Mouse (Mus musculus) embryonic facial prominence, embryonic 10.5 days (tissue): ENCODE data around the gene Nup133. TPM values are rescaled to one million over a fixed set of nuclear protein-coding genes. Genes with fewer than 3 reads are reported as not detected.
A peak's percentile ranks its signal among the peaks of the same experiment; 100 is the strongest.

Experiments used
- DNase-seq: peaks from one replicate; pipeline ENCODE4 v3.0.0-alpha.2; 2017; ENCODE audit warnings: low spot score
- H3K27ac ChIP-seq: fragments of 300-500 bp; sonication (generic); replicated peaks from 2 replicates; pipeline ENCODE4 v1.5.1; 2016; ENCODE audit warnings: mild to moderate bottlenecking
- H3K27me3 ChIP-seq: fragments of 300-500 bp; sonication (generic); replicated peaks from 2 replicates; pipeline ENCODE4 v1.6.1; 2016; ENCODE audit warnings: low read depth, mild to moderate bottlenecking; ENCODE audit not compliant: poor library complexity, severe bottlenecking
- H3K36me3 ChIP-seq: fragments of 300-500 bp; sonication (generic); replicated peaks from 2 replicates; pipeline ENCODE4 v1.6.1; 2016; ENCODE audit warnings: mild to moderate bottlenecking, moderate library complexity
- H3K4me1 ChIP-seq: fragments of 300-500 bp; sonication (generic); 2 replicates; pipeline ENCODE4 v1.6.1; 2016
- H3K4me3 ChIP-seq: fragments of 300-500 bp; sonication (generic); 2 replicates; pipeline ENCODE4 v1.5.1; 2016; ENCODE audit warnings: mild to moderate bottlenecking, moderate library complexity
- H3K9me3 ChIP-seq: fragments of 300-500 bp; sonication (generic); 2 replicates; pipeline ENCODE4 v1.6.1; 2016; ENCODE audit warnings: mild to moderate bottlenecking
- WGBS: fragments of 180-500 bp; shearing (Covaris S2); methylation state at CpG from one replicate; pipeline ENCODE4 v1.1.7; 2016; 5-methylcytosine and 5-hydroxymethylcytosine counted together
- polyA plus RNA-seq: library from polyadenylated mRNA; unstranded; fragments of >200 nt; fragmentation: Nextera tagmentation; extraction: Ambion mirVana; gene quantifications from 2 replicates; pipeline ENCODE4 v1.2.1, GENCODE M21; 2016

The Nup133 gene
- polyA plus RNA-seq, 1 experiment from 2014 or later: 54.2 TPM

GRCm38 (mm10) chr8:123894502-123895097, 54.5 kb downstream of the Nup133 start, which contains the start of gene Acta1:
TSS of gene Acta1 (minus strand) at chr8:123894751.
- no peaks in the 10 kb centered on the region for H3K9me3 ChIP-seq
- H3K4me3 ChIP-seq: no peak within 1 kb of the TSS
- no peak within 1 kb of the TSS for H3K27ac ChIP-seq
- H3K36me3 ChIP-seq: peaks cover 20% of the 10 kb centered on the region
- DNase-seq: no peak
- WGBS: 26% methylated on average over 15 of the region's 15 CpGs
- peaks cover 80% of the 10 kb centered on the region for H3K27me3 ChIP-seq
- H3K4me1 ChIP-seq: peaks cover 22% of the 10 kb centered on the region

GRCm38 (mm10) chr8:123893413-123893812, 55.7 kb downstream of the Nup133 start:
- peaks cover 8% of the 10 kb centered on the region for H3K36me3 ChIP-seq
- peaks cover 88% of the 10 kb centered on the region for H3K27me3 ChIP-seq
- 74% methylated on average over 11 of the region's 11 CpGs for WGBS
- H3K9me3 ChIP-seq: no peaks in the 10 kb centered on the region
- H3K4me3 ChIP-seq: no peak overlapping the region
- H3K27ac ChIP-seq: no peak overlapping the region
- H3K4me1 ChIP-seq: peaks cover 22% of the 10 kb centered on the region
- no peak for DNase-seq

- Histone ChIP-seq H3K4me3 (peak overlapping the region; percentile 52), H3K27me3 (peaks cover 88% of the 10 kb centered on the region), H3K9me3 (no peaks in the 10 kb centered on the region), H3K27ac (no peak overlapping the region), H3K4me1 (peaks cover 25% of the 10 kb centered on the region), H3K36me3 (peaks cover 4% of the 10 kb centered on the region; the same call in 1 of the 2 replicates)
- peak; percentile 50 for DNase-seq
- WGBS: 9% methylated on average over 30 of the region's 30 CpGs
These were observed 56.4 kb downstream of the Nup133 start for GRCm38 (mm10) chr8:123892586-123893155.

GRCm38 (mm10) chr8:123891883-123892585, 57.0 kb downstream of the Nup133 start:
- Histone ChIP-seq H3K27me3 (peaks cover 83% of the 10 kb centered on the region), H3K27ac (no peak overlapping the region), H3K9me3 (no peaks in the 10 kb centered on the region), H3K4me3 (peak overlapping the region; percentile 52), H3K4me1 (peaks cover 25% of the 10 kb centered on the region), H3K36me3 (no peaks in the 10 kb centered on the region)
- under 1% methylated on average over 49 of the region's 49 CpGs for WGBS
- DNase-seq: peak; percentile 29

DNA sequence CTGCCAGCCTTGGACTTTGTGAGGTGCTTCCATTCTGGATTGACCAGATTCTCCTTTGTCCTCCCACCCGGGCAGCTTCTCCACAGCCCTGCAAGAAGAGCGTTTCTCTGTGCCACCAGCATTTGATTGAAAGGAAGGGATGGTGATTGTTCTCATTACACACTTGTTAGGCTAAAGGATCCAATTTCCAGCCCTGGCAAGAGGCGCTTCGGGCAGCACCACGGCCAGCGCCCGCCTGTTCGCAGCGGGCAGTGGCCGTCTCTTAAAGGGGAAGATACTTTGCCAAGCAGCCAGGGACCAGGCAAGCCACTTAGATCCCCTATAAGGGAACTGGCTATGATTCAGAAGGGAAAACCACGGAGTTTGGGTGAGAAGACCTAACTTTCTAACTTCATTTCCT, 57.8 kb downstream of the Nup133 start:
- WGBS: under 1% methylated on average over 11 of the region's 11 CpGs
- Histone ChIP-seq H3K27ac (no peak overlapping the region), H3K9me3 (no peaks in the 10 kb centered on the region), H3K4me1 (peaks cover 25% of the 10 kb centered on the region), H3K27me3 (peaks cover 78% of the 10 kb centered on the region), H3K4me3 (peak overlapping the region; percentile 52), H3K36me3 (no peaks in the 10 kb centered on the region)
- DNase-seq: peak; percentile 83

DNA sequence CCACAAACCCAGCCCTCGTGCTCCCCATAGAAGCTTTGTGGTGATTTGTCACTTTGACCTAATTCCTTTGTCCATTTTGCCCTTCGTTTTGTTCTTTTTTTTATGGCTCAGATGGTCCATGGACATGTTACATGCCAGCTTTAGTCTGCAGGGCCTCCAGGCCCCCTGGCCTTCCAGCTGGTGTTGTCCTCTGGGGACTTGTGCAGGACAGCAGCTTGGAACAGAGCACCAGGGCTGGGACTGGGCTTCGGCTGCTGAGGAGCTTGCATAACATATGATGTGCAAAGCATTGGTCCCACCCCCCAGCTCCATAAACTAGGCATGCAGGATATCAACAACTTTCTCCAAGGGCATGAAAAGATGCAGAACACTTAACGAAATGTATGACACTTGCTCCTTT, 59.3 kb downstream of the Nup133 start:
- no peaks in the 10 kb centered on the region for H3K9me3 ChIP-seq
- H3K4me3 ChIP-seq: no peak overlapping the region
- 73% methylated on average over 4 of the region's 4 CpGs for WGBS
- H3K36me3 ChIP-seq: no peaks in the 10 kb centered on the region
- H3K4me1 ChIP-seq: peaks cover 31% of the 10 kb centered on the region
- no peak overlapping the region for H3K27ac ChIP-seq
- DNase-seq: no peak
- peaks cover 78% of the 10 kb centered on the region for H3K27me3 ChIP-seq

- Histone ChIP-seq H3K4me3 (no peak overlapping the region), H3K9me3 (no peaks in the 10 kb centered on the region), H3K27me3 (peaks cover 76% of the 10 kb centered on the region), H3K4me1 (peaks cover 37% of the 10 kb centered on the region), H3K36me3 (no peaks in the 10 kb centered on the region), H3K27ac (no peak overlapping the region)
- DNase-seq: no peak
- 82% methylated on average over 2 of the region's 2 CpGs for WGBS
These were observed 61.1 kb downstream of the Nup133 start for GRCm38 (mm10) chr8:123887956-123888355.

DNA sequence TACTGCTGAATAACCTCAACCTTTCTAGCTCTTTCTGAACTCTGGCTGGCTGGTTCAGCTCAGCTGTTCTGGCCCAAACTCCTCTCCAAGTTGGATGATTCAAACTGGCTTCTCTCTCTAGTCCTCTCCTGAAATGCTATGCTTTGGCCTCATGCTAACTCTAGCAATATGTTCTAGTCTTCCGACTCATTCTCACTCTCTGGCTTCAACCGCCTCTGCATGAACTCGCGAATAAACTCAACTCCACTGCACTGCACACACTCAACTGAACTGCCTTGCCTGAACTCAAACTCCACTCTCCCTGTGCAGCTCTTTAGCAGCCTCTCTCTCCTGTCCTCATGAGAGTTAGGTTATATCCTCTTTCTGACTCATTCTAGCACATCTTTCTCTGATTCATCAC, 61.9 kb downstream of the Nup133 start:
- H3K27me3 ChIP-seq: peaks cover 68% of the 10 kb centered on the region
- H3K27ac ChIP-seq: no peak overlapping the region
- WGBS: 93% methylated on average over 4 of the region's 4 CpGs
- H3K4me3 ChIP-seq: no peak overlapping the region
- no peak for DNase-seq
- peaks cover 29% of the 10 kb centered on the region for H3K4me1 ChIP-seq
- H3K36me3 ChIP-seq: no peaks in the 10 kb centered on the region
- no peaks in the 10 kb centered on the region for H3K9me3 ChIP-seq

DNA sequence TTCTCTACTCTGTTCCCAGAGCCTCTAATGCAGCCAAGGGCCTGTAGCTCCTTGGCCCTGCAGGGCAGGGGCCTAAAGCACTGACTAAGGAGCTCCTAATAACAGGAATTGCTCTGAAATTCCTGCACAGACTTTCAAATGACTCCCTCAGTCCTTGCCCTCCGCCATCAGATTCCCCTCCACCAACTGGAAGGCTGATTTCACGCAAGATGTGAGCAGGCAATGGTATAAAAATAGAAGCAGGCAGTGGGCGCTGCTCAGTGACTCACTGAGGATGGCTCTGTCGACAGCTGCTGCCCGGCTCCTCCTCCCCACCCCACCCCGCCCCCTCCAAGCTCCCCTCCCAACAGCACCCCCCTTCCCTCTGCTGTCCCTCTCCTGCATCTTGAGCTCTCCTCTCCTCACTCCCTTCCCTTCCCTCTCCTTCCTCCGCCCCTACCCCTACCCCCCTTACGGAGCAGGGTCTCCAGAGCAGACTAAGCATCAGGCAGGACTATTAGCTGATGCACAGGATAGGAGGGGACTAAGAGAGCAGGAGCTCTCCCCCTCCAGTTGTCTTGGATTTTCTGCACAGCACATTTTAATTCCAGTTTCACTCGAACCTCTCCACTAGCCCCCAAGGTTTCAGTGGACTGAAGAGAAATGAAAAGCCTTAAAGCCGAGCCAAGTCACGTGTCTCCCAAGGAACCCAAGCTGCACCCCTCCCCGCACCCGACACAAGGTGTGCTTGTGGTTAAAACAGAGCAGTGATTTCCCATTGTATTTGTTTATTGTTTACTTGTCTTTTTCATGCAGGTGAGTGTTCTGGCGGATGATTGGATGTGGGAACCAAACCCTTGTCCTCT, 64.1 kb downstream of the Nup133 start:
- 5% methylated on average over 14 of the region's 14 CpGs for WGBS
- H3K27ac ChIP-seq: no peak overlapping the region
- H3K4me1 ChIP-seq: peaks cover 18% of the 10 kb centered on the region
- H3K36me3 ChIP-seq: no peaks in the 10 kb centered on the region
- no peaks in the 10 kb centered on the region for H3K9me3 ChIP-seq
- H3K4me3 ChIP-seq: peak overlapping the region; percentile 33
- DNase-seq: peak; percentile 38
- H3K27me3 ChIP-seq: peaks cover 46% of the 10 kb centered on the region

- Histone ChIP-seq H3K9me3 (no peaks in the 10 kb centered on the region), H3K4me3 (no peak overlapping the region), H3K4me1 (peaks cover 21% of the 10 kb centered on the region), H3K27ac (no peak overlapping the region), H3K36me3 (no peaks in the 10 kb centered on the region), H3K27me3 (peaks cover 34% of the 10 kb centered on the region)
- WGBS: 79% methylated on average over 4 of the region's 4 CpGs
- no peak for DNase-seq
These were observed 66.0 kb downstream of the Nup133 start for GRCm38 (mm10) chr8:123883094-123883493.

GRCm38 (mm10) chr8:123882412-123882811, 66.7 kb downstream of the Nup133 start:
- Histone ChIP-seq H3K4me3 (no peak overlapping the region), H3K27me3 (peaks cover 34% of the 10 kb centered on the region), H3K4me1 (peaks cover 20% of the 10 kb centered on the region), H3K36me3 (no peaks in the 10 kb centered on the region), H3K9me3 (no peaks in the 10 kb centered on the region), H3K27ac (no peak overlapping the region)
- WGBS: 86% methylated on average over 2 of the region's 2 CpGs
- DNase-seq: no peak

DNA sequence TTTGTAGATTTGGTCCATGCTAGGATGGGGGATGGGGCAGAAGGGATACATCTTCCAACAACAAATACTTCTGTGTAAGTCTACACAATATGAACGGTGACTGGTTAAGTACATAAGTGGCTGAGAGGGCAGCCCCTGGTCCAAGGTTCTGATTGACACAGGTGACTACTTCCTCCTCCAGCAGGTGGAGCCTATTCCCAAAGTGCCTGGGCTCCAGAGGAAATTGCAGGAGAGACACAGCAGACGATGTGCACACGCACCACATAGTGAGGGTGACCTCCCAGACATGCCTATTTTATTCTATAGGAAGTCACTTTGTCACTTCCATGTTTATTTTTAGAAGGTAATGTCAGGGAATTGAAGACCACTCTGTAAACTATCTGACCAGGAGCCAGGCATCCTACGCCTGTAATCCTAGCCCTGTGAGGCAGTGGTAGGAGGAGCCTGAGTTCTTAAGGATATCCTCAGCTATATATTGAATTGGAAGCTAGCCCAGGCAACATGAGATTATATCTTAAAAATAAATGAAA, 68.2 kb downstream of the Nup133 start:
- Histone ChIP-seq H3K27me3 (peaks cover 27% of the 10 kb centered on the region), H3K9me3 (no peaks in the 10 kb centered on the region), H3K27ac (no peak overlapping the region), H3K36me3 (no peaks in the 10 kb centered on the region), H3K4me1 (peaks cover 20% of the 10 kb centered on the region), H3K4me3 (no peak overlapping the region)
- 54% methylated on average over 4 of the region's 4 CpGs for WGBS
- no peak for DNase-seq
